Mouse (Mus musculus) ES-E14 (cell line): ENCODE results near the gene Cited4. TPM values are rescaled to one million over a fixed set of nuclear protein-coding genes. Genes with fewer than 3 reads are reported as not detected.

Experiments
- DNase-seq: peaks from one replicate; pipeline ENCODE4 v3.0.0-alpha.2; 2013; ENCODE audit warnings: low read depth, low spot score
- H3K27ac ChIP-seq: 2 replicates; pipeline ENCODE4 v1.5.1; 2012; ENCODE audit warnings: low read depth, mild to moderate bottlenecking, low read length, moderate library complexity, mixed read lengths; ENCODE audit not compliant: poor library complexity, insufficient read depth, severe bottlenecking
- H3K36me3 ChIP-seq: 2 replicates; pipeline ENCODE4 v1.6.1; 2012; ENCODE audit warnings: mild to moderate bottlenecking, low read length, moderate library complexity, mixed read lengths; ENCODE audit not compliant: control insufficient read depth, poor library complexity, insufficient read depth, severe bottlenecking
- H3K4me1 ChIP-seq, 2 experiments: fragments of 150-350 bp in 1 of 2; sonication (generic) in 1 of 2; 2 replicates each; pipeline ENCODE4 v1.6.1; 2012; ENCODE audit warnings: low read length in 2 of 2, mild to moderate bottlenecking in 1 of 2, mixed read lengths in 1 of 2; ENCODE audit not compliant: control insufficient read depth in 2 of 2, insufficient read depth in 2 of 2, poor library complexity in 1 of 2
- H3K4me3 ChIP-seq, 2 experiments: fragments of 150-350 bp in 1 of 2; sonication (generic) in 1 of 2; 2 replicates each; pipeline ENCODE4 v1.5.1; 2012; ENCODE audit warnings: low read length in 2 of 2, low read depth in 1 of 2, mild to moderate bottlenecking in 1 of 2, mixed read lengths in 1 of 2; ENCODE audit not compliant: insufficient read depth in 1 of 2, poor library complexity in 1 of 2, severe bottlenecking in 1 of 2
- H3K9ac ChIP-seq: 2 replicates; pipeline ENCODE4 v1.6.1; 2012; ENCODE audit warnings: low read depth, mild to moderate bottlenecking, low read length, mixed read lengths; ENCODE audit not compliant: poor library complexity, insufficient read depth, severe bottlenecking
- H3K9me3 ChIP-seq: fragments of 150-350 bp; sonication (generic); 2 replicates; pipeline ENCODE4 v1.6.1; 2012; ENCODE audit warnings: low read depth, mild to moderate bottlenecking, low read length; ENCODE audit not compliant: control insufficient read depth, insufficient read depth
- CHD2 ChIP-seq: IDR thresholded peaks from 2 replicates; pipeline ENCODE4 v1.6.1; 2014; ENCODE audit warnings: mild to moderate bottlenecking, low read depth, low read length, inconsistent platforms
- HCFC1 ChIP-seq: IDR thresholded peaks from 2 replicates; pipeline ENCODE4 v1.6.1; 2012; ENCODE audit warnings: low read length, inconsistent platforms, borderline replicate concordance; ENCODE audit not compliant: insufficient read depth
- MAFK ChIP-seq: IDR thresholded peaks from 2 replicates; pipeline ENCODE4 v1.6.1; 2014; ENCODE audit warnings: mild to moderate bottlenecking, low read depth, low read length, inconsistent platforms; ENCODE audit not compliant: insufficient read depth
- ZC3H11A ChIP-seq: IDR thresholded peaks from 2 replicates; pipeline ENCODE4 v1.6.1; 2012; ENCODE audit warnings: low read depth, mild to moderate bottlenecking, inconsistent platforms, low read length, borderline replicate concordance
- ZNF384 ChIP-seq: IDR thresholded peaks from 2 replicates; pipeline ENCODE4 v1.6.1; 2012; ENCODE audit warnings: low read depth, low read length, inconsistent platforms
- in situ Hi-C, 2 experiments: fragments of 600-800 bp; cut with MboI; formaldehyde crosslinking; loops; one replicate each; pipeline ENCODE4 v1.15.1; 2025; ENCODE audit warnings: low sequenced_read_pairs in 2 of 2, inconsistent platforms in 1 of 2; ENCODE audit not compliant: unreplicated experiment in 2 of 2
- total RNA-seq: library from RNA; depleted of rRNA; stranded (reverse); fragments of 300-350 nt; gene quantifications from 2 replicates; pipeline ENCODE4 v1.2.3, GENCODE M21; 2012; rRNA removed

The Cited4 gene
- total RNA-seq, result 2.7 and 3.7 TPM in 2 replicates

DNA sequence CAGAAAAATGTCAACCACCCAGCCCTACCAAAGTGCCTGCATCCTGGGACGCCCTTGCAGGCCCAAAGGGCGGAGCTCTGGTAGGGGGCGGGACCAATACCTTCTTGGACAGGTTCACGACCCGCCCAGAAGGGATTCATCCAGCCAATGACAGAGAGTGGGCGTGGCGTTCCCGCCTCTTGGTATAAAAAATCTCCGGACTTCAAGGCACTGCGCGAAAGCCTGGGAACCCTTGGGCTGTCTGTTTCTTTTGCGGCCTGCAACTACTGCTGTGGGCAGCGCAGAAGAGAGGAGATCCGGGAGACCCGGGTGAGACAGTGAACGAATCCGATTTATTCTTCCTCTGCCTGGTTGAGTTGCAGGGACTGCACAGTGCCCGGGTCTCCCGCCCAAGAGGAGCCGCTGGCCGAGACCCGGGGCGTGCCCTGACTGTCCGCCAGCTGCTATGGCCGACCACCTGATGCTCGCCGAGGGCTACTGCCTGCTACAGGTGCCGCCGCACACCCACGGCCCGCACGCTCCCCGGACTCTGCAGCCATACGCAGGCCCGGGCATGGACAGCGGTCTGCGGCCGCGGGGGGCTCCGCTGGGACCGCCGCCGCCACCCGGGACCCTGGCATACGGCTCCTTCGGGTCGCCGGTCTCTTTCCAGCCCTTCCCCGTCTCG is at the start of gene Cited4:
Gene Cited4, plus strand, starts transcription at position 215 of the 667 bp plus-strand sequence.
- Histone ChIP-seq H3K4me3 (peak within 1 kb of the TSS; percentile 58 to 90), H3K9ac (peak within 1 kb of the TSS; percentile 8), H3K27ac (no peak within 1 kb of the TSS), H3K4me1 (peaks cover 0 to 3% of the 10 kb centered on the region in 2 experiments; a peak in 1 of 4 replicates), H3K9me3 (no peaks in the 10 kb centered on the region), H3K36me3 (no peaks in the 10 kb centered on the region)
- peak; percentile 99 for DNase-seq
- in situ Hi-C loops, result no loop called here
- no peak for TF ChIP-seq MAFK
- no peak for TF ChIP-seq HCFC1
- peak; percentile 81 for TF ChIP-seq ZNF384
- TF ChIP-seq ZC3H11A, result no peak; the same call in 1 of the 2 replicates

DNA sequence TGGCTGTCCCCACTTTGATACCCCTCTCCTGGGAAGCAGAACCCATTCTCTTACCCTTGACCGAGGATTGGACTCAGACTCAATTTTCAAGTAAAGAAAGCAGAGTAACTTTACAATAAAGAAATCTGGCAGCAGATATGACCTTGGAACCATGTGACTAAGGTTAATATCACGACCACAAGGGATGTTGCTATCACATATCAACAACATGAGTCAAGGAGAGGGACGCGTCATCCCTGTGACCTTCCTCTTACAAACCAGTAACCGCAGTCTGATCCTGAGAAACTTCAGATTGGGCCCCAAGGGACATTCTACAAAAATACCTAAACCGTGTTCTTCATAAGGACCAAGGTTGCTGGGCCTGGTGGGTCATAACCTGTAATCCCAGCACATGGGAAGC is 38.6 kb upstream of the Cited4 start:
- DNase-seq, result no peak
- H3K27ac ChIP-seq, result no peak overlapping the region
- in situ Hi-C loops, result no loop called here
- TF ChIP-seq ZNF384, result no peak
- TF ChIP-seq ZC3H11A, result no peak
- TF ChIP-seq CHD2, result no peak
- TF ChIP-seq HCFC1, result no peak
- no peak for TF ChIP-seq MAFK
- H3K9me3 ChIP-seq, result no peaks in the 10 kb centered on the region
- no peaks in the 10 kb centered on the region for H3K36me3 ChIP-seq
- H3K9ac ChIP-seq, result no peak overlapping the region
- H3K4me1 ChIP-seq, result no peaks in the 10 kb centered on the region
- H3K4me3 ChIP-seq, result no peak overlapping the region

DNA sequence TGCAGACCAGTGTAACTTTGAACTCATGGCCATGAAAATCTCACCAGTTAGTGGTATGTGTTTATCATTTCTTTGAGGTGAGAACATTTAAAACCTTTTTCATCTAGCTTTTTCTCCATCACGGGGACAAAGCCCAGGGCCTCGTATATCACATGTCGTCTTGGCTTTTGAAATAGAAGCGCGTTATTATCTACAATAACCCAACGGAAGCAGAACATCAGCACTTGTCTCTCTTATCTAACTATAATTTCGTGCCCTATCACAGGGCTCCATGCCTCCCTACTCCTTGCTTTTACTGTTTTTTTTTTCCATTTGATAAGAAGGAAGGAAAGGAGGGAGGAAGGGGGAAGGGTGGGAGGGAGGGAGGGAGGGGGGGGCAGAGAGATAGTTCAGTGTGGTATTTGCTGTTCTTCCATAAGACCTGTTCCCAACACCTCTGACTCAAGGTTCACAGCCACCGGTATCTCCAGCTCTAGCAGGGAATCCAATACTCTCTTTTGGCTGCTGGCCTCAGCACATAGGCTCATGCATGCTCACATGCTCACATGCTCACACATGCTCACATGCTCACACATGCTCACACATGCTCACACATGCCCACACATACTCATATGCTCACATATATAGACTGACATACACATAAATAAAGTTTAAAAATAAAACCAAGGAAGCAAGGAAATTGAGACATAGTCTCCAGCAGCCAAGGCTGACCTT is 36.0 kb upstream of the Cited4 start:
- Histone ChIP-seq H3K4me3 (no peak overlapping the region), H3K9me3 (no peaks in the 10 kb centered on the region), H3K27ac (no peak overlapping the region), H3K36me3 (no peaks in the 10 kb centered on the region), H3K9ac (no peak overlapping the region), H3K4me1 (no peaks in the 10 kb centered on the region)
- no peak for TF ChIP-seq MAFK
- no peak for TF ChIP-seq CHD2
- TF ChIP-seq ZC3H11A, result no peak
- TF ChIP-seq ZNF384, result no peak
- TF ChIP-seq HCFC1, result no peak
- DNase-seq, result no peak
- in situ Hi-C loops, result no loop called here

DNA sequence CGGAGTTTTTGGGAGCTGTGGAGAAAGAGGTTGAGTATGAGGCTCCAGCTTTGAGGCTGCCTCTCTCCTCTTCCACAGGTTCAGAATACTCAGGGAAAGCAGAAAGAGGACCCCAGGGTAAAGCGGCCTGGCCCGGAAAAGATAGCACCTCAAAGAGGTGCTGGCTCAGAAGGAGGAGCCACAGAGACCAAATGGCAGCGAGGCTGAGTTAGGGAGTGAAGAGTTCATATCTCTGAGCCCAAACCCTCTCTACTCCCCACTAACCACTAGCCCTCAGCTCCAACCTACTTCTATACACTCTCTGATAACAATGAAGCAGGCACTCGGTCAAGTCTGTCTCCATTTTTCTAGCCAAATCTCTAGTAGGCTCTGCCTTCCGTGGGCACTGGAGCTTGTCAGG is 34.5 kb upstream of the Cited4 start:
- TF ChIP-seq CHD2, result no peak
- no peak for TF ChIP-seq HCFC1
- TF ChIP-seq ZNF384, result no peak
- DNase-seq, result no peak
- H3K4me1 ChIP-seq, result no peaks in the 10 kb centered on the region
- in situ Hi-C loops, result no loop called here
- no peaks in the 10 kb centered on the region for H3K9me3 ChIP-seq
- no peak overlapping the region for H3K9ac ChIP-seq
- H3K36me3 ChIP-seq, result no peaks in the 10 kb centered on the region
- H3K27ac ChIP-seq, result no peak overlapping the region
- no peak overlapping the region for H3K4me3 ChIP-seq
